Mouse (Mus musculus): ENCODE data around the gene Rptor.

DNA sequence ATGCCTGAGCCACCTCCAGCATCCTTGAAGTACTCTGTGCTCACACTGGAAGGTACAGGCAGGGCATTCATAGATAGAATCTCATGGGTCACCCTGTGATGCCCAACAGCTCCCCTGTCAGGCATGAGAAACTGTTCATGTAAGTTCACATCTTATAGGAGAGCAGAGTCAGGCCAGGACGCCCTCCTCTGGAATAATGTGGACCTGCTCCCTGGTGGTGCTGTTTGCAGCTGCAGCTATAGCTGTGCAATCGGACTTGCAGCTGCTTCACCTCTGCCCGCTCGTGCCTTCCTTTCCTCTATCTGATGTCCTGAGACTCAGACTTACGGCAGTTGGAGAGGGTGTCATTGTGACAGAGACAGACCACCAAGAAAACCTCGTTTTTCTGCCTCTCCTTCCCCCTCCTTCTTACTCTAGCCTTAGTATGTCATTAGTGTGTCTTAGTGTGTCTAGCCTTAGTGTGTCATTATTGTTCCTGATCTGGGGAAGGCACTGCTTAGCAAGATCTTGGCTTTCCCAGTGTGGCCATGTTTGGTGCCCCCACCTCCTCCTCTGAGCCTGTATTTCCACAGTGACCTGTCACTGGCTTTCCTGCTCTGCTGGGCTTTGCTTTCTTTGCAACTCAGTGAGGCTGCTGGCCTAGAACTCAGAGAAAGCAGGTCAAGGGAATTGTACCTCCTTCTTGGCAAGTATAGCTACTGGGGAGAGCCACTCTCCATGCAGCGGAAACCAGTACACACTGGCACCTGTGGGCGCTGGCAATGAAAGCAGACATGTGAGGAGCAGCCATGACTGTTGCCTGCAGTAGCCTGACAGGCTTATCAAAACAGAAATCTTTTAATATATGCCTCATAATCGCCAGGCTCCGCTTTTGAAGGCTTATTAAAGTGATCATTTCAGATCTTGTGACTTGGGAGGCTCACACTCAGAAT is 237.0 kb downstream of the Rptor start:
- TF ChIP-seq CTCF (IDR thresholded peaks at IDR 0.05; ENCODE audit: low read depth) (peak; percentile 21; the same call in 1 of the 2 replicates), EP300 (IDR thresholded peaks at IDR 0.05; ENCODE audit: low read depth) (no peak)
